9 mouse cellular contexts compared by ENCODE assay signal in the genomic region with DNA sequence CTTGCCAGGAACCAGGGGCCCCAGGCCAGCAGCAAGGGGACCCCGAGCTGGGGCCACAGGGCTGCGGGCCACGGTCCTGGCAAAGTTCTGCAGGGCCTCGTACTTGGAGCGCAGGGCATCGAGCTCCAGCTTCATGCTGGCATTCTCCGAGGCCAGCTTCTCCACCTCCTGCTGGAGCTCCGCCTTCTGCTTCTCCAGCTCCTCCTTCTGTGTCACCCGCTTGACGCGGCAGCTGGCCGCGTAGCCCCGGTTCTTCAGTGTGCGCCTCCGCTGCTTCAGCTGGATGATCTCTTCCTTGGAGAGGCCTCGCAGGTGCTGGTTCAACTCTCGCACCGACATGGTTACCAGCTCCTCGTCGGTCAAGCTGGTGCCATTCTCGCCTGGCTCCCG. TPM values are rescaled to one million over a fixed set of nuclear protein-coding genes. Genes with fewer than 3 reads are reported as not detected.
DNase-seq lines count a peak whose midpoint lies in the region; ATAC-seq and TF ChIP-seq lines count a peak whose summit lies in the region.
"Had no signal": no experiment of that assay in that cellular context is flagged by ENCODE, and none has a peak within 500 bp of the region (broad histone marks: within the 10 kb centered on the region; RNA-seq: fewer than 3 reads in every experiment).

No protein-coding gene starts in this region.

- H3K27me3 ChIP-seq in kidney, postnatal 0 days (ENCODE audit: insufficient read depth, low read length) = no peaks in the 10 kb centered on the region
- H3K27me3 ChIP-seq in megakaryocyte, embryonic 14.5 days (replicated peaks) = no peaks in the 10 kb centered on the region

- peak overlapping the region; percentile 48; the same call in 1 of the 2 replicates for H3K9ac ChIP-seq in kidney, postnatal 0 days (ENCODE audit: low read depth, low read length)

- peak; percentile 45 to 48 for DNase-seq in adrenal gland, adult 18-20 months (ENCODE audit: low spot score in 2 of 2)
- no peak for DNase-seq in adrenal gland, postnatal 4 days (ENCODE audit: low spot score in 2 of 2)
- peak; percentile 77 for DNase-seq in CD4-positive, CD25-positive, alpha-beta regulatory T cell, adult 2 months (ENCODE audit: low read depth, low spot score)
- DNase-seq in kidney, postnatal 0 days (ENCODE audit: low spot score) = no peak
- peak; percentile 83 for DNase-seq in thymus, postnatal 14 days
- no peak for DNase-seq in left cerebral cortex, postnatal 14 days (ENCODE audit: low spot score in 2 of 2)

- peak overlapping the region; percentile 81 for H3K27ac ChIP-seq in kidney, postnatal 0 days

- H3K9me3 ChIP-seq in kidney, postnatal 0 days (replicated peaks; ENCODE audit: low read length) = no peaks in the 10 kb centered on the region
- H3K9me3 ChIP-seq in megakaryocyte, embryonic 14.5 days = no peaks in the 10 kb centered on the region

- H3K4me3 ChIP-seq in kidney, postnatal 0 days (replicated peaks; ENCODE audit: low read depth, low read length) = no peak overlapping the region
- H3K4me3 ChIP-seq in megakaryocyte, embryonic 14.5 days (replicated peaks) = peak overlapping the region; percentile 93

- H3K4me2 ChIP-seq in kidney, postnatal 0 days (ENCODE audit: low read length) = peak overlapping the region; percentile 96

- H3K36me3 ChIP-seq in kidney, postnatal 0 days (ENCODE audit: insufficient read depth, low read length) = peaks cover 15% of the 10 kb centered on the region
- peaks cover 38% of the 10 kb centered on the region for H3K36me3 ChIP-seq in megakaryocyte, embryonic 14.5 days (replicated peaks; ENCODE audit: low read length)

- peaks cover 25% of the 10 kb centered on the region for H3K4me1 ChIP-seq in kidney, postnatal 0 days (replicated peaks; ENCODE audit: insufficient read depth, low read length)
- H3K4me1 ChIP-seq in megakaryocyte, embryonic 14.5 days = peaks cover 76% of the 10 kb centered on the region

- 79% methylated on average over 23 of the region's 23 CpGs for WGBS in kidney, postnatal 0 days

- TF ChIP-seq CTCF in kidney, postnatal 0 days (IDR thresholded peaks at IDR 0.05; ENCODE audit: low read depth) = no peak

- peak; percentile 54 for ATAC-seq in erythroblast, adult 5-6 weeks (replicated peaks; ENCODE audit: low FRiP score, poor library complexity, severe bottlenecking)
- ATAC-seq in kidney, postnatal 0 days (replicated peaks; ENCODE audit: low FRiP score, low read depth) = no peak

- intact Hi-C loops in left cerebral cortex, postnatal 14 days (cut with DNase I) = loop anchor here (5.0 kb wide), 1 partner anchor 83 kb away; the partner anchor contains the start of genes Cenpx and Lrrc45

RNA-seq across cellular contexts. Expression of gene Mafg, which starts 4.1 kb away (rescaled TPM):
- total RNA-seq in adrenal gland, adult 18-20 months (2021) = 10 to 100 TPM; 56.3 to 69.3 TPM
- 10 to 100 TPM; 51.4 to 56.0 TPM for total RNA-seq in adrenal gland, postnatal 4 days (2021)
- total RNA-seq in erythroblast, adult 5-6 weeks (2015; ENCODE audit: low replicate concordance) = 65.3 and 78.0 TPM in 2 replicates
- total RNA-seq in erythroblast, adult 5-6 weeks (2017; ENCODE audit: low replicate concordance) = 137 and 154 TPM in 2 replicates
- polyA plus RNA-seq in kidney, postnatal 0 days (2015; fragmentation: Nextera tagmentation; extraction: Ambion mirVana) = 26.5 and 27.4 TPM in 2 replicates
- 59.5 and 102 TPM in 2 replicates for polyA plus RNA-seq in megakaryocyte, embryonic 14.5 days (2012; ENCODE audit: insufficient read depth, low replicate concordance)
- 10 to 100 TPM; 84.3 to 94.3 TPM for total RNA-seq in left cerebral cortex, postnatal 14 days (2021)

RNA-seq across cellular contexts. Expression of gene Sirt7, which starts 4.3 kb away (rescaled TPM):
- total RNA-seq in adrenal gland, adult 18-20 months (2021) = 10 to 100 TPM; 34.3 to 70.6 TPM
- 10 to 100 TPM; 49.0 to 58.1 TPM for total RNA-seq in adrenal gland, postnatal 4 days (2021)
- total RNA-seq in erythroblast, adult 5-6 weeks (2015; ENCODE audit: low replicate concordance) = 21.9 and 26.1 TPM in 2 replicates
- total RNA-seq in erythroblast, adult 5-6 weeks (2017; ENCODE audit: low replicate concordance) = 48.8 and 52.1 TPM in 2 replicates
- 38.8 and 41.6 TPM in 2 replicates for polyA plus RNA-seq in kidney, postnatal 0 days (2015; fragmentation: Nextera tagmentation; extraction: Ambion mirVana)
- 275 and 278 TPM in 2 replicates for polyA plus RNA-seq in megakaryocyte, embryonic 14.5 days (2012; ENCODE audit: insufficient read depth, low replicate concordance)
- 10 to 100 TPM; 34.7 to 42.4 TPM for total RNA-seq in left cerebral cortex, postnatal 14 days (2021)

RNA-seq across cellular contexts. Expression of gene Pcyt2, which starts 11.6 kb away (rescaled TPM):
- 100 to 1,000 TPM; 300 to 301 TPM for total RNA-seq in adrenal gland, adult 18-20 months (2021)
- total RNA-seq in adrenal gland, postnatal 4 days (2021) = 100 to 1,000 TPM; 135 to 144 TPM
- total RNA-seq in erythroblast, adult 5-6 weeks (2015; ENCODE audit: low replicate concordance) = 7.7 and 20.7 TPM in 2 replicates
- 19.8 and 39.8 TPM in 2 replicates for total RNA-seq in erythroblast, adult 5-6 weeks (2017; ENCODE audit: low replicate concordance)
- polyA plus RNA-seq in kidney, postnatal 0 days (2015; fragmentation: Nextera tagmentation; extraction: Ambion mirVana) = 116 and 118 TPM in 2 replicates
- polyA plus RNA-seq in megakaryocyte, embryonic 14.5 days (2012; ENCODE audit: insufficient read depth, low replicate concordance) = 143 and 168 TPM in 2 replicates
- 100 to 1,000 TPM; 131 to 134 TPM for total RNA-seq in left cerebral cortex, postnatal 14 days (2021)

RNA-seq across cellular contexts. Expression of gene Pycr1, which starts 14.2 kb away (rescaled TPM):
- total RNA-seq in adrenal gland, adult 18-20 months (2021) = 1 to 10 TPM; 1.4 to 2.1 TPM
- total RNA-seq in adrenal gland, postnatal 4 days (2021) = 1 to 10 TPM; 5.4 to 8.6 TPM
- total RNA-seq in erythroblast, adult 5-6 weeks (2015; ENCODE audit: low replicate concordance) = 2.3 TPM in 1 of 2 replicates, not detected in the other
- not detected in 2 replicates for total RNA-seq in erythroblast, adult 5-6 weeks (2017; ENCODE audit: low replicate concordance)
- 12.2 and 13.9 TPM in 2 replicates for polyA plus RNA-seq in kidney, postnatal 0 days (2015; fragmentation: Nextera tagmentation; extraction: Ambion mirVana)
- polyA plus RNA-seq in megakaryocyte, embryonic 14.5 days (2012; ENCODE audit: insufficient read depth, low replicate concordance) = 3.6 and 7.7 TPM in 2 replicates
- 1 to 10 TPM; 3.8 to 4.0 TPM for total RNA-seq in left cerebral cortex, postnatal 14 days (2021)

RNA-seq across cellular contexts. Expression of gene Myadml2, which starts 18.6 kb away (rescaled TPM):
- total RNA-seq in adrenal gland, adult 18-20 months (2021) = under 1 TPM in 1 of 2 experiments, not detected in 1; 0.99 TPM
- total RNA-seq in adrenal gland, postnatal 4 days (2021) = 1 to 10 TPM; 1.4 to 3.8 TPM
- total RNA-seq in erythroblast, adult 5-6 weeks (2015; ENCODE audit: low replicate concordance) = not detected in 2 replicates
- not detected in 2 replicates for total RNA-seq in erythroblast, adult 5-6 weeks (2017; ENCODE audit: low replicate concordance)
- 0.24 and 0.28 TPM in 2 replicates for polyA plus RNA-seq in kidney, postnatal 0 days (2015; fragmentation: Nextera tagmentation; extraction: Ambion mirVana)
- polyA plus RNA-seq in megakaryocyte, embryonic 14.5 days (2012; ENCODE audit: insufficient read depth, low replicate concordance) = 0.44 TPM in 1 of 2 replicates, not detected in the other
- total RNA-seq in left cerebral cortex, postnatal 14 days (2021) = 1 to 10 TPM; 5.9 to 6.0 TPM
- polyA plus RNA-seq: C2C12 had no signal

Comparison
In these comparisons a context has a peak if more than half of its experiments do, and no peak if none do; other contexts are left out.
1. DNase-seq: peak in adrenal gland, adult 18-20 months (2 of 2), CD4-positive, CD25-positive, alpha-beta regulatory T cell, adult 2 months (single experiment) and thymus, postnatal 14 days (single experiment); none in adrenal gland, postnatal 4 days (0 of 2), kidney, postnatal 0 days (single experiment) and left cerebral cortex, postnatal 14 days (0 of 2).